Comparison of ENCODE assay signal across 14 mouse cellular contexts in the genomic region with DNA sequence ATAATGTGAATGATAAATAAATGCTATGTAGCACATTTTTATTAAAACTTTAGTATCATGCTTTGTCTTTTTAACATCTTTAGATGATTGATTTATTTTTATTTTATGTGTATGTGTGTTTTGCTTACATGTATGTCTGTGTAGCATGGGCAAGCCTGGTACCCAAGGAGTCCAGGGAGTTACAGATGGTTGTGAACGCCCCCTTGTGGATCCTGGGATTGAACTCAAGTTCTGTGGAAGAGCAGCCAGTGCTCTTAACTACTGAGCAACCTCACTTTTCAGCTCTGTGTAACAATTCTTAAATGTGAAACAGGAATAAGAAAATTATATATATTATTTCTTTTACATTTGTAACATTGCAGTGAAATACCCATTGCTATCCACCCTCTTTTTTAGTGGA.
DNase-seq lines count a peak whose midpoint lies in the region; ATAC-seq and TF ChIP-seq lines count a peak whose summit lies in the region.
"Had no signal": no experiment of that assay in that cellular context is flagged by ENCODE, and none has a peak within 500 bp of the region (broad histone marks: within the 10 kb centered on the region; RNA-seq: fewer than 3 reads in every experiment).

No protein-coding gene starts in this region.

- H3K36me3 ChIP-seq in lung, embryonic 14.5 days (ENCODE audit: insufficient read depth) = no peaks in the 10 kb centered on the region

- H3K27ac ChIP-seq in lung, embryonic 14.5 days (ENCODE audit: low read depth) = no peak overlapping the region
- H3K27ac ChIP-seq: hindbrain, postnatal 0 days had no signal

- 29% methylated on average over 1 of the region's 1 CpGs for WGBS in lung, embryonic 14.5 days

- no peak overlapping the region for H3K9ac ChIP-seq in lung, embryonic 14.5 days

- no peaks in the 10 kb centered on the region for H3K4me1 ChIP-seq in lung, embryonic 14.5 days (ENCODE audit: insufficient read depth)

- H3K9me3 ChIP-seq in lung, embryonic 14.5 days (ENCODE audit: low read depth, low read length) = no peaks in the 10 kb centered on the region

- TF ChIP-seq CTCF in lung, embryonic 14.5 days (IDR thresholded peaks at IDR 0.05; ENCODE audit: low read depth) = no peak

- no peak overlapping the region for H3K4me2 ChIP-seq in lung, embryonic 14.5 days

- peak; percentile 3 to 17 for DNase-seq in adrenal gland, postnatal 36 days
- DNase-seq in adrenal gland, postnatal 4 days (ENCODE audit: low spot score in 2 of 2) = no peak
- peak; percentile 6 for DNase-seq in lung, embryonic 14.5 days
- DNase-seq in lung, postnatal 25 days (ENCODE audit: low spot score) = no peak
- DNase-seq in ES-CJ7 (ENCODE audit: low read depth, low spot score) = peak; percentile 15
- peak; percentile 32 for DNase-seq in lung, postnatal 36 days
- no peak for DNase-seq in retina, embryonic 14.5 days (ENCODE audit: low spot score)
- no peak for DNase-seq in heart, adult 18-20 months
- DNase-seq: adrenal gland, postnatal 25 days; cerebellum, adult 2 months; heart, adult 11 months; heart, postnatal 10 days; kidney, postnatal 25 days had no signal

- no peak overlapping the region for H3K4me3 ChIP-seq in lung, embryonic 14.5 days (ENCODE audit: low read depth, low read length)

- H3K27me3 ChIP-seq in lung, embryonic 14.5 days (ENCODE audit: insufficient read depth, low read length) = no peaks in the 10 kb centered on the region

- no peak for ATAC-seq in lung, embryonic 14.5 days (ENCODE audit: insufficient read depth)
- ATAC-seq: hindbrain, postnatal 0 days had no signal

Comparison
In these comparisons a context has a peak if more than half of its experiments do, and no peak if none do; other contexts are left out.
1. DNase-seq: peak in adrenal gland, postnatal 36 days (2 of 2), lung, embryonic 14.5 days (single experiment), ES-CJ7 (single experiment) and lung, postnatal 36 days (single experiment); none in adrenal gland, postnatal 4 days (0 of 2), lung, postnatal 25 days (single experiment), retina, embryonic 14.5 days (single experiment) and heart, adult 18-20 months (0 of 2).